Mouse (Mus musculus) CH12.LX (cell line): Measurements from ENCODE around the gene Fmnl1. TPM values are rescaled to one million over a fixed set of nuclear protein-coding genes. Genes with fewer than 3 reads are reported as not detected.

Source experiments
- DNase-seq: peaks from one replicate; pipeline ENCODE4 v3.0.0-alpha.2; 2013; ENCODE audit errors: extremely low read depth
- H3K27ac ChIP-seq: 2 replicates; pipeline ENCODE4 v1.5.1; 2012; ENCODE audit warnings: low read depth, mild to moderate bottlenecking, control low read depth, moderate library complexity; ENCODE audit not compliant: insufficient read depth
- H3K27me3 ChIP-seq: replicated peaks from 2 replicates; pipeline ENCODE3; 2012; ENCODE audit warnings: inconsistent platforms
- H3K36me3 ChIP-seq, 2 experiments: replicated peaks in 1 of 2; 2 replicates each; pipeline versions ENCODE3 to v1.6.1; 2012; ENCODE audit warnings: inconsistent platforms in 1 of 2, low read length in 1 of 2, mild to moderate bottlenecking in 1 of 2, mixed read lengths in 1 of 2, moderate library complexity in 1 of 2; ENCODE audit not compliant: control insufficient read depth in 1 of 2, insufficient read depth in 1 of 2
- H3K4me1 ChIP-seq, 2 experiments: 2 replicates each; pipeline ENCODE4 v1.6.1; 2012; ENCODE audit warnings: inconsistent platforms in 1 of 2, moderate library complexity in 1 of 2; ENCODE audit not compliant: insufficient read depth in 2 of 2, control insufficient read depth in 1 of 2
- H3K4me2 ChIP-seq: 2 replicates; pipeline ENCODE4 v1.6.1; 2012; ENCODE audit warnings: low read depth, mild to moderate bottlenecking, control low read depth; ENCODE audit not compliant: poor library complexity, insufficient read depth, severe bottlenecking
- H3K4me3 ChIP-seq, 3 experiments: fragments of 150-350 bp in 1 of 3; sonication (generic) in 1 of 3; replicated peaks in 1 of 3; 2 replicates each; pipeline versions ENCODE3 to v1.5.1; 2011 to 2012; ENCODE audit warnings: low read depth in 2 of 3, low read length in 2 of 3, mild to moderate bottlenecking in 2 of 3, moderate library complexity in 2 of 3, control low read depth in 1 of 3, improper control_type of control experiment in 1 of 3, inconsistent platforms in 1 of 3, mixed read lengths in 1 of 3; ENCODE audit not compliant: poor library complexity in 1 of 3
- H3K79me2 ChIP-seq: replicated peaks from 2 replicates; pipeline ENCODE4 v1.6.1; 2012; ENCODE audit warnings: mild to moderate bottlenecking, moderate library complexity; ENCODE audit not compliant: control insufficient read depth, poor library complexity, insufficient read depth, severe bottlenecking; ENCODE audit errors: extremely low read depth
- H3K9ac ChIP-seq: 2 replicates; pipeline ENCODE4 v1.6.1; 2012; ENCODE audit warnings: low read depth, mild to moderate bottlenecking, control low read depth, moderate library complexity; ENCODE audit not compliant: insufficient read depth
- H3K9me3 ChIP-seq: replicated peaks from 2 replicates; pipeline ENCODE3; 2012; ENCODE audit warnings: low read length, inconsistent platforms, mixed read lengths
- CHD2 ChIP-seq: IDR thresholded peaks from 2 replicates; pipeline ENCODE4 v1.6.1; 2011; ENCODE audit warnings: low read length, improper control_type of control experiment
- CTCF ChIP-seq, 2 experiments: IDR thresholded peaks in 1 of 2; conservative IDR thresholded peaks in 1 of 2; 2 replicates each; pipeline ENCODE4 v1.5.1; 2011 to 2012; ENCODE audit warnings: low read depth in 2 of 2, low read length in 2 of 2, improper control_type of control experiment in 1 of 2, inconsistent platforms in 1 of 2, mild to moderate bottlenecking in 1 of 2, moderate library complexity in 1 of 2
- ELF1 ChIP-seq: IDR thresholded peaks from 2 replicates; pipeline ENCODE4 v1.6.1; 2014; ENCODE audit warnings: low read depth, mild to moderate bottlenecking, inconsistent platforms, low read length, improper control_type of control experiment
- EP300 ChIP-seq: IDR thresholded peaks from 2 replicates; pipeline ENCODE4 v1.6.1; 2011; ENCODE audit warnings: low read length, improper control_type of control experiment
- ETS1 ChIP-seq: conservative IDR thresholded peaks from 2 replicates; pipeline ENCODE4 v1.6.1; 2012; ENCODE audit warnings: low read depth, mild to moderate bottlenecking, inconsistent platforms, low read length, improper control_type of control experiment, moderate library complexity
- GABPA ChIP-seq: IDR thresholded peaks from 2 replicates; pipeline ENCODE4 v1.6.1; 2012; ENCODE audit warnings: low read depth, low read length, improper control_type of control experiment, inconsistent platforms; ENCODE audit not compliant: insufficient replicate concordance
- JUN ChIP-seq: IDR thresholded peaks from 2 replicates; pipeline ENCODE4 v1.6.1; 2011; ENCODE audit warnings: low read depth, mild to moderate bottlenecking, low read length, improper control_type of control experiment, moderate library complexity; ENCODE audit not compliant: insufficient read depth
- JUND ChIP-seq: conservative IDR thresholded peaks from 2 replicates; pipeline ENCODE4 v1.6.1; 2011; ENCODE audit warnings: low read depth, low read length, improper control_type of control experiment
- KAT2A ChIP-seq: IDR thresholded peaks from 2 replicates; pipeline ENCODE4 v1.6.1; 2012; ENCODE audit warnings: low read length, improper control_type of control experiment, inconsistent platforms; ENCODE audit not compliant: insufficient replicate concordance
- MAX ChIP-seq: IDR thresholded peaks from 2 replicates; pipeline ENCODE4 v1.6.1; 2011; ENCODE audit warnings: low read length, improper control_type of control experiment
- MEF2A ChIP-seq: IDR thresholded peaks from 2 replicates; pipeline ENCODE4 v1.6.1; 2014; ENCODE audit warnings: low read depth, mild to moderate bottlenecking, inconsistent platforms, low read length, improper control_type of control experiment, borderline replicate concordance
- MXI1 ChIP-seq: IDR thresholded peaks from 2 replicates; pipeline ENCODE4 v1.6.1; 2011; ENCODE audit warnings: mild to moderate bottlenecking, low read depth, low read length, improper control_type of control experiment
- MYC ChIP-seq: IDR thresholded peaks from 2 replicates; pipeline ENCODE4 v1.6.1; 2011; ENCODE audit warnings: low read depth, mild to moderate bottlenecking, improper control_type of control experiment, low read length
- NELFE ChIP-seq: IDR thresholded peaks from 2 replicates; pipeline ENCODE4 v1.6.1; 2011; ENCODE audit warnings: low read depth, low read length, improper control_type of control experiment
- NRF1 ChIP-seq: IDR thresholded peaks from 2 replicates; pipeline ENCODE4 v1.6.1; 2014; ENCODE audit warnings: low read depth, mild to moderate bottlenecking, inconsistent platforms, low read length, improper control_type of control experiment, moderate library complexity
- PAX5 ChIP-seq: IDR thresholded peaks from 2 replicates; pipeline ENCODE4 v1.6.1; 2012; ENCODE audit warnings: low read length, inconsistent platforms, mixed read lengths
- POLR2A ChIP-seq: IDR thresholded peaks from 2 replicates; pipeline ENCODE4 v1.6.1; 2011; ENCODE audit warnings: low read depth, mild to moderate bottlenecking, improper control_type of control experiment, low read length
- POLR2AphosphoS2 ChIP-seq: IDR thresholded peaks from 2 replicates; pipeline ENCODE4 v1.6.1; 2011; ENCODE audit warnings: low read depth, low read length, improper control_type of control experiment
- RCOR1 ChIP-seq: conservative IDR thresholded peaks from 2 replicates; pipeline ENCODE4 v1.6.1; 2012; ENCODE audit warnings: low read depth, mild to moderate bottlenecking, inconsistent platforms, low read length, improper control_type of control experiment
- SIN3A ChIP-seq: IDR thresholded peaks from 2 replicates; pipeline ENCODE4 v1.6.1; 2012; ENCODE audit warnings: low read length, improper control_type of control experiment, inconsistent platforms
- TBP ChIP-seq: conservative IDR thresholded peaks from 2 replicates; pipeline ENCODE4 v1.6.1; 2011; ENCODE audit warnings: low read depth, low read length, improper control_type of control experiment
- TCF12 ChIP-seq: IDR thresholded peaks from 2 replicates; pipeline ENCODE4 v1.6.1; 2014; ENCODE audit warnings: low read depth, mild to moderate bottlenecking, inconsistent platforms, low read length, improper control_type of control experiment
- UBTF ChIP-seq: IDR thresholded peaks from 2 replicates; pipeline ENCODE4 v1.6.1; 2012; ENCODE audit warnings: low read depth, mild to moderate bottlenecking, inconsistent platforms, low read length, improper control_type of control experiment, moderate library complexity
- USF2 ChIP-seq: conservative IDR thresholded peaks from 2 replicates; pipeline ENCODE4 v1.6.1; 2011; ENCODE audit warnings: low read depth, low read length, improper control_type of control experiment
- ZC3H11A ChIP-seq: IDR thresholded peaks from 2 replicates; pipeline ENCODE4 v1.6.1; 2012; ENCODE audit warnings: low read depth, mild to moderate bottlenecking, inconsistent platforms, low read length, improper control_type of control experiment
- ZKSCAN1 ChIP-seq: IDR thresholded peaks from 2 replicates; pipeline ENCODE4 v1.6.1; 2012; ENCODE audit warnings: low read depth, inconsistent platforms, low read length, improper control_type of control experiment, borderline replicate concordance
- ZMIZ1 ChIP-seq: IDR thresholded peaks from 2 replicates; pipeline ENCODE4 v1.6.1; 2012; ENCODE audit warnings: low read depth, mild to moderate bottlenecking, inconsistent platforms, low read length, improper control_type of control experiment
- ZNF384 ChIP-seq: IDR thresholded peaks from 2 replicates; pipeline ENCODE4 v1.6.1; 2012; ENCODE audit warnings: low read depth, low read length, improper control_type of control experiment, inconsistent platforms
- dilution Hi-C: fragments of 300-500 bp; cut with MboI; formaldehyde crosslinking; loops from 2 replicates; pipeline ENCODE4 v1.14.3; 2020; ENCODE audit warnings: low sequenced_read_pairs; ENCODE audit not compliant: extremely low pct_unique_long_range_greater_than_20kb, extremely low pct_ligation_motif_present
- in situ Hi-C: fragments of 300-500 bp; cut with MboI; formaldehyde crosslinking; loops from 3 replicates; pipeline ENCODE4 v1.14.3; 2019; ENCODE audit warnings: low sequenced_read_pairs, low pct_ligation_motif_present, low pct_unique_long_range_greater_than_20kb, mixed read lengths
- polyA plus RNA-seq: library from polyadenylated mRNA; unstranded; fragments of >175 nt; gene quantifications from 2 replicates; pipeline ENCODE4 v1.2.1, GENCODE M21; 2012; ENCODE audit warnings: low read depth; ENCODE audit not compliant: insufficient read length
- total RNA-seq, 2 experiments: library from RNA; depleted of rRNA; stranded (reverse); fragments of 300-350 nt in 1 of 2; fragments of >200 nt in 1 of 2; gene quantifications; 2 replicates each; pipeline ENCODE4 v1.2.3; 2012 to 2014

Gene Fmnl1
- total and polyA plus RNA-seq, 3 experiments, result 6.9 to 118 (median 35.0) TPM

GRCm38 (mm10) chr11:103218517-103218901, 47.6 kb downstream of the Fmnl1 start:
- H3K4me1 ChIP-seq, result peaks cover 0 to 5% of the 10 kb centered on the region in 2 experiments; a peak in 2 of 4 replicates
- H3K4me3 ChIP-seq, result peak overlapping the region in 1 of 3 experiments; percentile 56
- dilution Hi-C loops, result no loop called here
- DNase-seq, result no peak
- H3K27ac ChIP-seq, result no peak overlapping the region
- peak overlapping the region; percentile 37 for H3K4me2 ChIP-seq
- H3K9ac ChIP-seq, result peak overlapping the region; percentile 15; the same call in 1 of the 2 replicates
- H3K36me3 ChIP-seq, result peaks cover 26 to 41% of the 10 kb centered on the region in 2 experiments
- TF ChIP-seq TCF12, result no peak
- TF ChIP-seq ZC3H11A, result no peak
- TF ChIP-seq SIN3A, result no peak
- no peak for TF ChIP-seq USF2
- no peak for TF ChIP-seq JUN
- no peak for TF ChIP-seq POLR2AphosphoS2
- no peak for TF ChIP-seq MYC
- TF ChIP-seq ZKSCAN1, result no peak
- TF ChIP-seq RCOR1, result no peak
- TF ChIP-seq UBTF, result no peak
- no peak for TF ChIP-seq ZMIZ1
- no peak for TF ChIP-seq ELF1
- no peak for TF ChIP-seq JUND
- TF ChIP-seq MXI1, result no peak
- no peaks in the 10 kb centered on the region for H3K79me2 ChIP-seq
- no peaks in the 10 kb centered on the region for H3K27me3 ChIP-seq
- peaks cover 5% of the 10 kb centered on the region for H3K9me3 ChIP-seq
- in situ Hi-C loops, result no loop called here

- no peaks in the 10 kb centered on the region for H3K9me3 ChIP-seq
- TF ChIP-seq GABPA, result no peak
- TF ChIP-seq, all 38 proteins: peak for 0
- peaks cover 34 to 48% of the 10 kb centered on the region in 2 experiments for H3K36me3 ChIP-seq
- no peaks in the 10 kb centered on the region for H3K27me3 ChIP-seq
- no peak overlapping the region for H3K4me3 ChIP-seq
- no peak overlapping the region for H3K27ac ChIP-seq
- H3K9ac ChIP-seq, result no peak overlapping the region
- DNase-seq, result no peak
- dilution Hi-C loops (no loop called here), in situ Hi-C loops (no loop called here)
- H3K4me1 ChIP-seq, result peaks cover 0 to 12% of the 10 kb centered on the region in 2 experiments; a peak in 2 of 4 replicates
- no peak overlapping the region for H3K4me2 ChIP-seq
- H3K79me2 ChIP-seq, result no peaks in the 10 kb centered on the region
Observed at GRCm38 (mm10) chr11:103219259-103219658, 48.4 kb downstream of the Fmnl1 start.

- no peak overlapping the region for H3K4me3 ChIP-seq
- in situ Hi-C loops (no loop called here), dilution Hi-C loops (no loop called here)
- no peak overlapping the region for H3K27ac ChIP-seq
- H3K4me2 ChIP-seq, result no peak overlapping the region
- peaks cover 41 to 56% of the 10 kb centered on the region in 2 experiments for H3K36me3 ChIP-seq
- no peak for DNase-seq
- H3K4me1 ChIP-seq, result peaks cover 0 to 14% of the 10 kb centered on the region in 2 experiments; a peak in 2 of 4 replicates
- H3K79me2 ChIP-seq, result no peaks in the 10 kb centered on the region
- no peak overlapping the region for H3K9ac ChIP-seq
- no peaks in the 10 kb centered on the region for H3K9me3 ChIP-seq
- no peaks in the 10 kb centered on the region for H3K27me3 ChIP-seq
- TF ChIP-seq ZKSCAN1 (no peak), MEF2A (no peak), EP300 (no peak), KAT2A (no peak), ZNF384 (no peak), MAX (no peak), USF2 (no peak), CHD2 (no peak), ZMIZ1 (no peak), TBP (no peak), CTCF (conservative IDR thresholded peaks at IDR 0.05 in 1 of 2, IDR thresholded peaks at IDR 0.05 in 1 of 2; ENCODE audit: low read depth in 2 of 2, low read length in 2 of 2) (no peak), NELFE (no peak), NRF1 (no peak), PAX5 (no peak), SIN3A (no peak), POLR2A (no peak), ETS1 (no peak), MXI1 (no peak)
Observed at GRCm38 (mm10) chr11:103219995-103220394, 49.1 kb downstream of the Fmnl1 start.
